Mouse (Mus musculus): ENCODE data around the gene Olfr891. TPM values are rescaled to one million over a fixed set of nuclear protein-coding genes. Genes with fewer than 3 reads are reported as not detected.
"Not testable (repeated sequence)": the region's sequence is repeated elsewhere in the genome, so short reads cannot be mapped to it uniquely, and the experiment has no call there.

The Olfr891 gene
- not detected for total RNA-seq (2021)

- no peak for DNase-seq (ENCODE audit: extremely low spot score in 1 of 2, low spot score in 1 of 2)
Measured at GRCm38 (mm10) chr9:38180721-38181120, at the start of gene Olfr891. Olfr891 (minus strand) TSS chr9:38180821.

- no peak for DNase-seq (ENCODE audit: extremely low spot score in 1 of 2, low spot score in 1 of 2)
Measured at GRCm38 (mm10) chr9:38217755-38218154, 37.1 kb upstream of the Olfr891 start, which contains the start of gene Olfr894. Olfr894 (plus strand) TSS chr9:38218055.

DNA sequence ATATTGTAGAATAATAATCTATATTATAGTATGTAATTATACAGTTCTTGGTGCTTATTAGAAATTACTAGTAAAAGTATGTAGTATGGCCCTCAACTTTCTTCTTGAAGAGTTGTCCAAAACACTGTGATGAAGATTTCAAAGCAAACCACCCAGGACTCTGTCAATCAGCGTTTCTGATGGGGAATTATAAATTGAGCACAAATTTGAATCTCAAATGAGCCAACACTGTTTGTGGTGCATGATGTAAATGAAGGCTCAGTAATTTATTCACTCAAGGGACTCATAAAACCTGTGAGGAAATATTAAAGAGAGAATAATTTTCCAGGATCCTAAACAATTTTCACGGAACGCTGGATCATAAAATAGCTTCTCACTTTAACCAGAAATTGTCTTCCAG is 27.4 kb upstream of the Olfr891 start, which contains the start of gene Olfr893:
Gene Olfr893, plus strand, starts transcription at position 301 of the 400 bp plus-strand sequence.
- no peak for DNase-seq (ENCODE audit: extremely low spot score in 1 of 2, low spot score in 1 of 2)

- DNase-seq (ENCODE audit: extremely low spot score in 1 of 2, low spot score in 1 of 2) = not testable (repeated sequence)
Measured at GRCm38 (mm10) chr9:38168341-38168740, 12.3 kb downstream of the Olfr891 start.

DNA sequence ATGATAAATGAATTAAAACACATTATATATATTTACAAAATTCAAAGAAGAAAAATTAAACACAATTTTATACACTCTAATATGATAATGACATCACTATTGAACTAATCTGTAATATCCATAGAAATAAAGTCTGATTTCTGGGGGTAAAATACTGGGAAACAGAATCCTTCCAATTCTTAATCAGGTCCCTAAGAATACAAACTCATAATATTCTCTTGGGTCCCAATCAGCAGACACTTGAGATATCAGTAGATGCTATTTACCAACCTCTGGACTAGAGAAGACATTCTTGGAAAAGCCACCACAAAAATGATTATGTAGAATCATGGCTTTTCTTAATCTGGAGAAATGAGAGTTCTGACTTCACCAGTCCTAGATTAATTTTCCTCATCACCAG is 38.4 kb downstream of the Olfr891 start, which contains the start of gene Olfr890:
Gene Olfr890, plus strand, starts transcription at position 301 of the 400 bp plus-strand sequence.
- DNase-seq (ENCODE audit: extremely low spot score in 1 of 2, low spot score in 1 of 2) = no peak

Other genes with a start within 250 kb of the Olfr891 start
- not detected for gene Olfr881, start 189.0 kb downstream of the Olfr891 start, total RNA-seq (2021)
- not detected for gene Olfr883, start 155.0 kb downstream of the Olfr891 start, total RNA-seq (2021)
- gene Olfr884, start 134.3 kb downstream of the Olfr891 start, total RNA-seq (2021) = not detected
- gene Olfr885, start 119.5 kb downstream of the Olfr891 start, total RNA-seq (2021) = not detected
- gene Olfr887, start 96.7 kb downstream of the Olfr891 start, total RNA-seq (2021) = not detected
- not detected for gene Olfr888, start 72.7 kb downstream of the Olfr891 start, total RNA-seq (2021)
- not detected for gene Olfr889, start 65.6 kb downstream of the Olfr891 start, total RNA-seq (2021)
- gene Olfr890, start 38.3 kb downstream of the Olfr891 start, total RNA-seq (2021) = not detected
- not detected for gene Olfr893, start 27.5 kb upstream of the Olfr891 start, total RNA-seq (2021)
- gene Olfr894, start 37.2 kb upstream of the Olfr891 start, total RNA-seq (2021) = not detected
- not detected for gene Olfr143, start 72.0 kb upstream of the Olfr891 start, total RNA-seq (2021)
- not detected for gene Olfr895, start 87.0 kb upstream of the Olfr891 start, total RNA-seq (2021)
- not detected for gene Olfr896-ps1, start 110.3 kb upstream of the Olfr891 start, total RNA-seq (2021)
- gene Olfr25, start 148.2 kb upstream of the Olfr891 start, total RNA-seq (2021) = not detected
- gene Olfr898, start 167.6 kb upstream of the Olfr891 start, total RNA-seq (2021) = not detected
- not detected for gene Olfr250, start 186.1 kb upstream of the Olfr891 start, total RNA-seq (2021)
- not detected for gene Olfr251, start 196.3 kb upstream of the Olfr891 start, total RNA-seq (2021)
- gene Olfr147, start 220.9 kb upstream of the Olfr891 start, total RNA-seq (2021) = not detected
- not detected for gene Olfr901, start 248.6 kb upstream of the Olfr891 start, total RNA-seq (2021)